ENCODE assay signal across 10 mouse cellular contexts in the genomic region with DNA sequence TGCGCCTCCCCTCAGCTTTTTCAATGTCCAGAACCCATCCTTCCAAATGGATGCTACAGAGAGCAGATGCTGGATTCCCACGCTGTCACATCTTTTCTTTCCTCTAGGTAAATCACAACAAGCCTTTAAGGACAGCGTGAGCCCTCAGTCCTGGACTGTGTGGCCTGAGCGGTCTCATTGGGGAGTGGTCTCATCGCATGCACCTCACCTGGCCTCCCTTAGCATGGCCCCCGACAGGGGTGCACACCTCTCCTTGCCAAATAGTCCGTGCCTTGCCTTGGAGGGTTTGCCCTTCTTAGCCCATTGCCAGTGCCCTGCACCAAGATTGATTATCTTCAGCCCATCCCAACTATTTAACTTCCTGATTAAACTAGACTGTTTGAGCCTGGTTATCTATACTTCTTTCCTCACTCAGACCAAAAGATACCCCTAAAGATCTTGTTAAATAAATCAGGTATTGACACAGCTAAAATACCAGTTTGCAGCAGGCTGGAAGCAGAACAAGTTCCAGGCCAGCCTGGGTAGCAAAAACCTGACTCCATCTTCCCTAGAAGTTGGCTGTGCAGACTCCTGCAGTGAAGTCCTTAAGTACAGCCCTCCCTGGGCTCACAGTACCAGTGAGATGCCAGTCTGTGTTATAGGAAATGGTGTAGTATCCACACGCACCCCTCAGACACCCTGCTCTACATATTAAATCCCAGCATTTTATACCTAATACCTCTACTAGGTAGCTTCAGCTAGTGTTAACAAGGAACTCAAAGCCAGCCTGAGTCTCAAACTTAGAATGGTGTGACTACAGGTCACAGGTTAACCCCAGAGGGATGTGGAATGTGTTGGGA. TPM values are rescaled to one million over a fixed set of nuclear protein-coding genes. Genes with fewer than 3 reads are reported as not detected.
DNase-seq lines count a peak whose midpoint lies in the region; ATAC-seq lines count a peak whose summit lies in the region.
"Had no signal": no experiment of that assay in that cellular context is flagged by ENCODE, and none has a peak within 500 bp of the region (broad histone marks: within the 10 kb centered on the region; RNA-seq: fewer than 3 reads in every experiment).

No protein-coding gene starts in this region.

- H3K9me3 ChIP-seq in midbrain, embryonic 10.5 days (replicated peaks), result no peaks in the 10 kb centered on the region
- H3K9me3 ChIP-seq in midbrain, embryonic 14.5 days (ENCODE audit: control insufficient read depth, low read length), result no peaks in the 10 kb centered on the region
- H3K9me3 ChIP-seq in forebrain, embryonic 13.5 days (replicated peaks), result no peaks in the 10 kb centered on the region
- no peaks in the 10 kb centered on the region for H3K9me3 ChIP-seq in limb, embryonic 12.5 days
- H3K9me3 ChIP-seq in neural tube, embryonic 15.5 days (replicated peaks), result no peaks in the 10 kb centered on the region
- H3K9me3 ChIP-seq: neural tube, embryonic 13.5 days had no signal

- WGBS in midbrain, embryonic 10.5 days, result 68% methylated on average over 8 of the region's 8 CpGs
- 66% methylated on average over 8 of the region's 8 CpGs for WGBS in midbrain, embryonic 14.5 days
- 70% methylated on average over 8 of the region's 8 CpGs for WGBS in forebrain, embryonic 13.5 days
- WGBS in limb, embryonic 12.5 days, result 66% methylated on average over 8 of the region's 8 CpGs
- WGBS in neural tube, embryonic 15.5 days, result 61% methylated on average over 8 of the region's 8 CpGs

- H3K4me3 ChIP-seq in midbrain, embryonic 10.5 days, result peak overlapping the region; percentile 16; the same call in 1 of the 2 replicates
- no peak overlapping the region for H3K4me3 ChIP-seq in midbrain, embryonic 14.5 days (replicated peaks; ENCODE audit: low read depth, low read length)
- no peak overlapping the region for H3K4me3 ChIP-seq in forebrain, embryonic 13.5 days
- no peak overlapping the region; the same call in 1 of the 2 replicates for H3K4me3 ChIP-seq in limb, embryonic 12.5 days (replicated peaks)
- H3K4me3 ChIP-seq in neural tube, embryonic 15.5 days (replicated peaks), result no peak overlapping the region
- H3K4me3 ChIP-seq: neural tube, embryonic 13.5 days had no signal

- H3K36me3 ChIP-seq in midbrain, embryonic 10.5 days, result peaks cover 81% of the 10 kb centered on the region
- peaks cover 75% of the 10 kb centered on the region for H3K36me3 ChIP-seq in midbrain, embryonic 14.5 days (ENCODE audit: control insufficient read depth, insufficient read depth, low read length)
- peaks cover 69% of the 10 kb centered on the region for H3K36me3 ChIP-seq in forebrain, embryonic 13.5 days (ENCODE audit: poor library complexity, severe bottlenecking)
- peaks cover 76% of the 10 kb centered on the region for H3K36me3 ChIP-seq in limb, embryonic 12.5 days
- H3K36me3 ChIP-seq in neural tube, embryonic 15.5 days, result peaks cover 63% of the 10 kb centered on the region

- no peak overlapping the region for H3K27ac ChIP-seq in midbrain, embryonic 10.5 days (replicated peaks)
- no peak overlapping the region for H3K27ac ChIP-seq in midbrain, embryonic 14.5 days (replicated peaks; ENCODE audit: low read depth, low read length)
- peak overlapping the region; percentile 44 for H3K27ac ChIP-seq in forebrain, embryonic 13.5 days
- 0 out of 2 replicates have a peak overlapping the region, but pooled peaks have one; percentile 5 for H3K27ac ChIP-seq in limb, embryonic 12.5 days
- 0 out of 2 replicates have a peak overlapping the region, but pooled peaks have one; percentile 28 for H3K27ac ChIP-seq in neural tube, embryonic 15.5 days (replicated peaks)
- H3K27ac ChIP-seq: neural tube, embryonic 13.5 days had no signal

- no peak for DNase-seq in midbrain, embryonic 10.5 days (ENCODE audit: low spot score)
- no peak for DNase-seq in midbrain, embryonic 14.5 days
- no peak for DNase-seq in frontal cortex, adult 2 months (ENCODE audit: extremely low spot score in 1 of 2, low spot score in 1 of 2)
- DNase-seq in kidney, adult 9 months, result no peak
- DNase-seq: adrenal gland, postnatal 10 days; cerebellum, adult 11 months had no signal

- ATAC-seq in midbrain, embryonic 14.5 days (ENCODE audit: low FRiP score, low TSS enrichment), result no peak
- no peak for ATAC-seq in forebrain, embryonic 13.5 days
- no peak for ATAC-seq in limb, embryonic 12.5 days (ENCODE audit: insufficient number of reproducible peaks, insufficient read depth, low FRiP score, low TSS enrichment, low read depth)
- ATAC-seq in neural tube, embryonic 15.5 days (ENCODE audit: low FRiP score), result no peak

- peaks cover 38% of the 10 kb centered on the region for H3K4me1 ChIP-seq in midbrain, embryonic 10.5 days
- H3K4me1 ChIP-seq in midbrain, embryonic 14.5 days (ENCODE audit: control insufficient read depth, insufficient read depth, low read length), result peaks cover 24% of the 10 kb centered on the region
- H3K4me1 ChIP-seq in forebrain, embryonic 13.5 days, result peaks cover 53% of the 10 kb centered on the region
- peaks cover 40% of the 10 kb centered on the region for H3K4me1 ChIP-seq in limb, embryonic 12.5 days (replicated peaks)
- peaks cover 50% of the 10 kb centered on the region for H3K4me1 ChIP-seq in neural tube, embryonic 15.5 days

- no peak overlapping the region for H3K9ac ChIP-seq in midbrain, embryonic 14.5 days (replicated peaks; ENCODE audit: low read length)
- no peak overlapping the region for H3K9ac ChIP-seq in forebrain, embryonic 13.5 days
- H3K9ac ChIP-seq in limb, embryonic 12.5 days (replicated peaks), result no peak overlapping the region
- no peak overlapping the region for H3K9ac ChIP-seq in neural tube, embryonic 15.5 days (replicated peaks)

- H3K27me3 ChIP-seq in midbrain, embryonic 10.5 days (ENCODE audit: low read depth, poor library complexity, severe bottlenecking), result no peaks in the 10 kb centered on the region
- H3K27me3 ChIP-seq in midbrain, embryonic 14.5 days (ENCODE audit: control insufficient read depth, insufficient read depth, low read length), result no peaks in the 10 kb centered on the region
- H3K27me3 ChIP-seq in forebrain, embryonic 13.5 days, result no peaks in the 10 kb centered on the region
- no peaks in the 10 kb centered on the region for H3K27me3 ChIP-seq in limb, embryonic 12.5 days
- H3K27me3 ChIP-seq in neural tube, embryonic 15.5 days (replicated peaks), result no peaks in the 10 kb centered on the region
- H3K27me3 ChIP-seq: neural tube, embryonic 13.5 days had no signal

- no peak overlapping the region for H3K4me2 ChIP-seq in midbrain, embryonic 14.5 days (ENCODE audit: low read length)
- H3K4me2 ChIP-seq in forebrain, embryonic 13.5 days, result 0 out of 2 replicates have a peak overlapping the region, but pooled peaks have one; percentile 9
- no peak overlapping the region for H3K4me2 ChIP-seq in limb, embryonic 12.5 days
- no peak overlapping the region for H3K4me2 ChIP-seq in neural tube, embryonic 15.5 days

RNA-seq across cellular contexts. Expression of a gene that starts 5.5 kb away (rescaled TPM):
- 1,574 and 1,617 TPM in 2 replicates for polyA plus RNA-seq in midbrain, embryonic 10.5 days (2016; fragmentation: Nextera tagmentation; extraction: Ambion mirVana)
- 1,880 and 2,054 TPM in 2 replicates for polyA plus RNA-seq in midbrain, embryonic 14.5 days (2014; fragmentation: Nextera tagmentation; extraction: Ambion mirVana)
- polyA plus RNA-seq in forebrain, embryonic 13.5 days (2015; fragmentation: Nextera tagmentation; extraction: Ambion mirVana), result 1,790 and 1,841 TPM in 2 replicates
- 1,183 and 1,215 TPM in 2 replicates for polyA plus RNA-seq in limb, embryonic 12.5 days (2016; fragmentation: Nextera tagmentation; extraction: Ambion mirVana)
- 1,339 and 1,471 TPM in 2 replicates for polyA plus RNA-seq in neural tube, embryonic 15.5 days (2015; fragmentation: Nextera tagmentation; extraction: Ambion mirVana)
- polyA plus RNA-seq in frontal cortex, adult 2 months (2012; rRNA removed), result 447 and 519 TPM in 2 replicates

RNA-seq across cellular contexts. Expression of a gene that starts 8.7 kb away (rescaled TPM):
- 21.1 and 21.7 TPM in 2 replicates for polyA plus RNA-seq in midbrain, embryonic 10.5 days (2016; fragmentation: Nextera tagmentation; extraction: Ambion mirVana)
- polyA plus RNA-seq in midbrain, embryonic 14.5 days (2014; fragmentation: Nextera tagmentation; extraction: Ambion mirVana), result 7.3 and 8.2 TPM in 2 replicates
- polyA plus RNA-seq in forebrain, embryonic 13.5 days (2015; fragmentation: Nextera tagmentation; extraction: Ambion mirVana), result 15.1 and 18.4 TPM in 2 replicates
- 16.9 and 19.4 TPM in 2 replicates for polyA plus RNA-seq in limb, embryonic 12.5 days (2016; fragmentation: Nextera tagmentation; extraction: Ambion mirVana)
- 7.9 and 9.7 TPM in 2 replicates for polyA plus RNA-seq in neural tube, embryonic 15.5 days (2015; fragmentation: Nextera tagmentation; extraction: Ambion mirVana)
- polyA plus RNA-seq in frontal cortex, adult 2 months (2012; rRNA removed), result 9.9 and 11.0 TPM in 2 replicates

RNA-seq across cellular contexts. Expression of a gene that starts 9.6 kb away (rescaled TPM):
- polyA plus RNA-seq in midbrain, embryonic 10.5 days (2016; fragmentation: Nextera tagmentation; extraction: Ambion mirVana), result 54.8 and 59.3 TPM in 2 replicates
- 59.9 and 74.0 TPM in 2 replicates for polyA plus RNA-seq in midbrain, embryonic 14.5 days (2014; fragmentation: Nextera tagmentation; extraction: Ambion mirVana)
- polyA plus RNA-seq in forebrain, embryonic 13.5 days (2015; fragmentation: Nextera tagmentation; extraction: Ambion mirVana), result 57.0 and 57.7 TPM in 2 replicates
- 45.8 and 45.9 TPM in 2 replicates for polyA plus RNA-seq in limb, embryonic 12.5 days (2016; fragmentation: Nextera tagmentation; extraction: Ambion mirVana)
- polyA plus RNA-seq in neural tube, embryonic 15.5 days (2015; fragmentation: Nextera tagmentation; extraction: Ambion mirVana), result 131 and 141 TPM in 2 replicates
- 178 and 209 TPM in 2 replicates for polyA plus RNA-seq in frontal cortex, adult 2 months (2012; rRNA removed)

RNA-seq across cellular contexts. Expression of a gene that starts 11.1 kb away (rescaled TPM):
- polyA plus RNA-seq in midbrain, embryonic 10.5 days (2016; fragmentation: Nextera tagmentation; extraction: Ambion mirVana), result 3.0 and 3.7 TPM in 2 replicates
- 3.3 and 4.0 TPM in 2 replicates for polyA plus RNA-seq in midbrain, embryonic 14.5 days (2014; fragmentation: Nextera tagmentation; extraction: Ambion mirVana)
- polyA plus RNA-seq in forebrain, embryonic 13.5 days (2015; fragmentation: Nextera tagmentation; extraction: Ambion mirVana), result 4.5 and 5.2 TPM in 2 replicates
- polyA plus RNA-seq in limb, embryonic 12.5 days (2016; fragmentation: Nextera tagmentation; extraction: Ambion mirVana), result 8.7 and 9.9 TPM in 2 replicates
- 14.9 and 15.5 TPM in 2 replicates for polyA plus RNA-seq in neural tube, embryonic 15.5 days (2015; fragmentation: Nextera tagmentation; extraction: Ambion mirVana)
- polyA plus RNA-seq in frontal cortex, adult 2 months (2012; rRNA removed), result 11.2 and 14.5 TPM in 2 replicates

RNA-seq across cellular contexts. Expression of a gene that starts 28.5 kb away (rescaled TPM):
- 80.0 and 84.5 TPM in 2 replicates for polyA plus RNA-seq in midbrain, embryonic 10.5 days (2016; fragmentation: Nextera tagmentation; extraction: Ambion mirVana)
- 14.5 and 20.2 TPM in 2 replicates for polyA plus RNA-seq in midbrain, embryonic 14.5 days (2014; fragmentation: Nextera tagmentation; extraction: Ambion mirVana)
- polyA plus RNA-seq in forebrain, embryonic 13.5 days (2015; fragmentation: Nextera tagmentation; extraction: Ambion mirVana), result 41.3 and 47.9 TPM in 2 replicates
- 51.3 and 52.5 TPM in 2 replicates for polyA plus RNA-seq in limb, embryonic 12.5 days (2016; fragmentation: Nextera tagmentation; extraction: Ambion mirVana)
- 17.6 and 26.7 TPM in 2 replicates for polyA plus RNA-seq in neural tube, embryonic 15.5 days (2015; fragmentation: Nextera tagmentation; extraction: Ambion mirVana)
- polyA plus RNA-seq in frontal cortex, adult 2 months (2012; rRNA removed), result 8.8 and 9.0 TPM in 2 replicates

Comparison
In these comparisons a context has a peak if more than half of its experiments do, and no peak if none do; other contexts are left out.
1. H3K27ac ChIP-seq: peak in forebrain, embryonic 13.5 days (single experiment), limb, embryonic 12.5 days (single experiment) and neural tube, embryonic 15.5 days (single experiment); none in midbrain, embryonic 10.5 days (single experiment) and midbrain, embryonic 14.5 days (single experiment).